Mouse (Mus musculus) splenic B cell, adult 2 months (primary cell): ENCODE measurements around the gene Pbx2.

Experiments used
- DNase-seq: peaks from one replicate; pipeline ENCODE4 v3.0.0-alpha.2; 2011; ENCODE audit warnings: low read depth, low spot score
- H3K27me3 ChIP-seq: 2 replicates; pipeline ENCODE4 v1.6.1; 2012; ENCODE audit warnings: mild to moderate bottlenecking, low read length, moderate library complexity, mixed read lengths; ENCODE audit not compliant: control insufficient read depth, poor library complexity, insufficient read depth, severe bottlenecking
- H3K36me3 ChIP-seq: 2 replicates; pipeline ENCODE4 v1.6.1; 2012; ENCODE audit warnings: mild to moderate bottlenecking, low read length, moderate library complexity, mixed read lengths; ENCODE audit not compliant: control insufficient read depth, poor library complexity, insufficient read depth, severe bottlenecking

Gene Pbx2

DNA sequence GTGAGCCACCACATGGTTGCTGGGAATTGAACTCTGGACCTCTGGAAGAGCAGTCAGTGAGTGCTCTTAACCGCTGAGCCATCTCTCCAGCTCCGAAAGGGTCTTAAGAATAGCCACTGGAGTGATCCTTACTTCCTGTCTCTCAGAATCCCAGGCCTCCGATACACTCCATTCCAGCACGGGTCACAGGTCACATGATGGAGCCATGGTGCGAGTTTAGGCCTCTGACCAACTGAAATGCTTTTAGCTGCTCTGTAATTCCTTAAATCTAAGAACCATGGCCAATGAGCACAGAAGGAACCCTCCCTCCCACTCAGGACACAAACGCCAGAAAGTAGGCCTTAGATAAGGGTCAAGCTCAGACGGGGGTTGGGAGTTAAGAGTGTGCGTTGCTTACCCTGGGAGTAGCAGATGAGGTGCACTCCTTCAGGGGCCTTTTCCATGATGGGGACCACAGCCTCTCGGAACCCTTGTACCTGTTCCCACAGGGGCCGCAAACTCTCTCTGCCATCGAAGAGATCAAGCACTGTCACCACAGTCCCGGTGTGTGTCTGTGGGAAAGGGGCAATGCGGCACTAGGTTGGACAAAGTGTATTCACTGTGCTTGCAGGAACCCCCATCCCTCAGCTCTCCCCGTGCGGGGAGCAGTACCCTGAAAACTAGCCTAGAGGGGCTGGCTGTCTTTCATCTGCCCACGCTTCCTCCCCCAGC is 35.2 kb downstream of the Pbx2 start:
- no peak for DNase-seq
- H3K27me3 ChIP-seq = no peaks in the 10 kb centered on the region; the same call in 1 of the 2 replicates
- no peaks in the 10 kb centered on the region for H3K36me3 ChIP-seq

DNA sequence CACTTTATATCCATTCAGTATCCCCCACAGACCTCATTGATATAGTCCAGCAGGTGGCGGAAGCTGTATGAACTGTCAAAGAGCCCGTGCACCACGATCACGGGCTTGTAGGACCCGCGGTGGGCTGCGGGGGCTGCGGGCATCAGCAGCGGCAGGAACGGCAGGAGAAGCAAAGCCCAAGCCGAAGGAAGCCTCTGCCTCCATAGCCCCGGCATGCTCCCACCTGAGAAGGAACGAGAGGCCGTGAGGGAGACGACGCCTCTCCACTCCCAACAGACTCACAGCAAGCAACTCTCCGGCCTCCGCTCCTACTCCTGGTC is 35.7 kb downstream of the Pbx2 start:
- DNase-seq = peak; percentile 65
- H3K27me3 ChIP-seq = no peaks in the 10 kb centered on the region; the same call in 1 of the 2 replicates
- no peaks in the 10 kb centered on the region for H3K36me3 ChIP-seq

DNA sequence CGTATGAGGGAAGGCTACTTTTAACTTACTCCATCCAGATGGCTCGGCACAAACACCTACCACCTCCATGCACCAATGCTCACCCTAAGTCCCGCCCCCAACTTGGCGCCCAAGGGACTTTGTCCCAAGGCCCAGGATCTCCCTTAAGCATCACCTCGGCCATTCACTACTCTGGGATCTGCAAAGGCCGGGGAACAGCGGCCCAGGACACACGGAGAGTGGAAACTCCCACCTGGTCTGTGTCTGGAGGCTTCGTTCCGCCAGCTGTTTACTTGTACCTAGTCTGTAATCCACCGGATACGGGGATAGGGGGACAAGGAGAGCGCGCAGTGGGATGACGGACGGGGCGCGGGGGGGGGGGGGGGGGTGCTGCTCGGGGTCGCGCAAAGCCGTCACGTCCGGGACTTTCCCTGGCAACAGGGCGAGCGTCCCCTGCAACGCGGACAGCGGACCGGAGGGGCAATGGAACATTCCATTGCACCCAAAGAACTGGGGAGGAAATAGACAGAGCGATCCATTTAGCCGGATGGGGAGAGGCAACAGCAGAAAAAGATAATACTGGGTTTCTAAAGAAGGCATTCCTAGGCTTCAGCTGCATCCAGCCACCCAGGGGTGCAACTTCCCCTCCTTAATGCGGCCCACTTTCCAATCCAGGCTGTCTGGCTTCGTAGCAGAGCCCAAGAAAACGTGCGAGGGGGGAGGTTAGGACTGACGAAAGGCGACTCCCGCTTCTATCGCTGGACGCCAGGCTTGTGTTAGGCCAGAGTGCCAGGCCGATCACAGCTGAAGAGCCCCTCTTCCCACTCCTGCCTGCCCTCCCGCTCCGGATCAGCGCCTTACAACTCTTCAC is 36.3 kb downstream of the Pbx2 start:
- Histone ChIP-seq H3K36me3 (no peaks in the 10 kb centered on the region), H3K27me3 (no peaks in the 10 kb centered on the region; the same call in 1 of the 2 replicates)
- DNase-seq = peak; percentile 72

DNA sequence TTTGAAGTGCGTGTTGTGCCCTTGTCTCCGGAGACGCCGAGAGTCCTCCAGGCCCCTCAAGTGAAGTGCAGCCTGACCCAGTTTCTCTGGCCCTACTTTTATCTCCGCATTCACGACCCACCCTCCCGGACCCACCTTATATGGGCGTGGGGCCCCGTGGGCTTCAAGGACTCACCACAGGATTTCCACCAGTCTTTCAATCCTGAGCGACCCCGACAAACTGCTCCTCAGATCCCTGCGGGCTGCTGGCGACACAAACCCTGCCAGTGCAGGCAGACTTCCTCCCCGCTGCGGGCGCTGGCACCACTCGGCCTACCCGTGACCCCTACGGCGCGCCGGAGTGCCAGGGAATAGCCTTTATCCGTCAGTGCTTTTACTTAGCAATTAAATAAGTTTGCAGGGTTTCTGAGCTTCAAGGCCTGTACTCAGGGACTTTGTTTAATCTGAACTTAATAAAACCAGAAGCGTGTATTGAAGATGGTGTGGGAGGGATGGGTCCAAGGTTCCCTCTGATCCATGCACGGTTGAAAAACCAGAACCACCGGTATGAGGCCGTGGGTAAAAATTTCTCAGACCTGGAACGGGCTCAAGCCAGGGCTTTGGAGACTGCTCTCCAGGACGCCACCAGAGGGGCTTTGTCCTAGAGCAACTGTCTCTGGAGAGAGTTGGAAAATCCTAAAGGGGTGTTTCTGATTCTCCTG is 37.0 kb downstream of the Pbx2 start, which contains the start of gene Ppt2:
TSS of gene Ppt2 (minus strand) at position 568 of the 701 bp plus-strand sequence.
- no peaks in the 10 kb centered on the region; the same call in 1 of the 2 replicates for H3K27me3 ChIP-seq
- no peak for DNase-seq
- no peaks in the 10 kb centered on the region for H3K36me3 ChIP-seq

DNA sequence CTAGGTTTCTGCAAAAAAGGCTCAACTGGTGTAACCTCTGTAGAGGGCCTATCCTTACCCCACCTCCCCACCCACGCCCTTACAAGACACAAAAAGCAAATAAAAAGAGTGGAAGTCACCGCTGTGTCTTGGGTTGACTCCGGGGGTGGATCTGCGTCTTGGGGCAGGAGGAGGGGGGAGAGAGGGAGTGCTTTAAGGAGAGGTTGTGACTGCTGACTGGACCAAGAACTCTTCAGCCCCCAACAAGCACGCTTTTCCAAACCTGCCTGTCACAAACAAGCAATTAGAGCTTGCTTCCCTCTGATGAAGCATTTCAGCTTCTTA is 37.5 kb downstream of the Pbx2 start:
- no peaks in the 10 kb centered on the region for H3K36me3 ChIP-seq
- H3K27me3 ChIP-seq = no peaks in the 10 kb centered on the region; the same call in 1 of the 2 replicates
- DNase-seq = no peak

DNA sequence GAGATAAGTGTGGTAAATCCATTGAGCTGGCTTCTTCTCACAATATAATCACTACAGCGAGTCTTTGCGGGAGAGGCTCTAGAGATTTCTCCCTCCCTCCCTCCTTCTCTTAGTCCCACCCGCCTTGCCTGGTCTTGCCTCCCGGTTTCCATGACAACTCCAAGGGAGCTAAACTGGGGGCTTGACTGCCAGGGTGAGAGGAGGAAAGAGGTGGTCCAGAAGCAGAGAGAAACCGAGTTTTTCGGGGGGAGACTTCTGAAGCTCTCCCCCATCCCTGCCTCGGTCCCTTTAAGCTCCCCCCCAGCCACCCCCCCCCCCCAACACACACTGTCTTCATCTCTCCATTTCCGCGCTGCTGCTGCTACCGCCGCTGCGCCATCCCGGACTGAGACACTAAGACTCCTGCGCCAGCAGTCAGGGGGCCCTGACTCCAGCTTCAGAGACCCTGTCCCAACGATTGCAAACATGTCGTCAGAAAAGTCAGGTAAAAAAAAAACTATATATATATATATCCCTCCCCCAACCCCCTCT is 38.2 kb downstream of the Pbx2 start, which contains the start of gene Prrt1:
TSS of gene Prrt1 (plus strand) at position 313 of the 531 bp plus-strand sequence.
- no peaks in the 10 kb centered on the region; the same call in 1 of the 2 replicates for H3K27me3 ChIP-seq
- DNase-seq = no peak
- H3K36me3 ChIP-seq = no peaks in the 10 kb centered on the region

DNA sequence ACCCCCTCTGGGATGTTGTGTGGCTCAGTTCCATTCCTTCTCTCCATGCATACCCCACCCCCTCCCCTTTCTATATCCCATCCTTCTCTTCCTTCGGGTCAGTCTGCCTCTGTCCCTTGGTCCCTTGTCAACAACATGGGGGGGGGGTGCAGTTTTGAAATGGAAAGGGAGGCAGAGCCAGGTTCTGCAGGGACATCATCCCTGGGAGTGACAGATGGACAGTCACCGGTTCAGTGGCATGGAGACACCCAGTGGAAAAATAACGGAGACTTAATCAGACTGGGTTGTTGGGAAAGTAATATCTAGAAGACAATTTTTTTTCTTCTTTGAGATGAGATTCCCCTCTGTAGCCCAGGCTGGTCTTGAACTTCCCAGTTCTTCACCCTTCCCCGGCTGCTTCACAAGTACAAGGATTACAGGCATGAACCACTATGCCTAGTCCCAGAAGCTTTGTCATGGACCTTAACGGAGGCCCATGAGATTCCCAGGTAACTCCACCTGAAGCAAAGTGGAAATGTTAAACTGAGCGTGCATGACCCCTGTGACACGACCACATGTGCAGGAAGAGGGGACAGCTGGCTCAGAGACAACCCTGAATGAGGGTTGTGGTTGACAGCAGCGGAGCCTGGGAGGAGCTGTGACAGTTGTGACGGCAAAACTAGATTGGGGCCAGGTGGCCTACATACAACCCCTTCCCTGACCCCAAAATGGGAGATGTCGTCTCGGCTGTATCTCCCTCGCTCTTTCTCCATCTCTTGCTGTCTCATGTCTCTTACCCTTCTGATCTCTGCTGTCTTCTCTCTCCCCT is 38.9 kb downstream of the Pbx2 start:
- H3K27me3 ChIP-seq = no peaks in the 10 kb centered on the region; the same call in 1 of the 2 replicates
- H3K36me3 ChIP-seq = no peaks in the 10 kb centered on the region
- peak; percentile 47 for DNase-seq

DNA sequence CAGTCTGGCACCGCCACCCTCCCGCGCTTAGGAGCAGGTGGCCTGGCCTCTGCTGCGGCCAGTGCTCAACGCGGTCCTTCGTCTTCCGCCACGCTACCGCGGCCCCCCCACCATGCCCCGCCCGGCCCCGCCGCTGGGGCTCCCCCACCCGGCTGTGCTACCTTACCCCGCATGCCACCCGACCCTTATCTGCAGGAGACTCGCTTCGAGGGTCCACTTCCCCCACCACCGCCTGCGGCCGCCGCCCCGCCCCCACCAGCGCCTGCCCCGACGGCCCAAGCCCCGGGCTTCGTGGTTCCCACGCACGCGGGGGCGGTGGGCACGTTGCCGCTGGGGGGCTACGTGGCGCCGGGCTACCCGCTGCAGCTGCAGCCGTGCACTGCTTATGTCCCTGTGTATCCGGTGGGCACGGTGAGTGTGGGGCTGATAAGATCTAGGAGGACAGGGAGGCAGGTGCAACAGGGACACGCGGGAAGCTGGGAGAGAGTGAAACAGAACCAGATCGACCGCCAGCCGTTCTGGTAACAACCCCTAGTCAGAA is 39.8 kb downstream of the Pbx2 start:
- Histone ChIP-seq H3K27me3 (no peaks in the 10 kb centered on the region; the same call in 1 of the 2 replicates), H3K36me3 (no peaks in the 10 kb centered on the region)
- DNase-seq = peak; percentile 35

DNA sequence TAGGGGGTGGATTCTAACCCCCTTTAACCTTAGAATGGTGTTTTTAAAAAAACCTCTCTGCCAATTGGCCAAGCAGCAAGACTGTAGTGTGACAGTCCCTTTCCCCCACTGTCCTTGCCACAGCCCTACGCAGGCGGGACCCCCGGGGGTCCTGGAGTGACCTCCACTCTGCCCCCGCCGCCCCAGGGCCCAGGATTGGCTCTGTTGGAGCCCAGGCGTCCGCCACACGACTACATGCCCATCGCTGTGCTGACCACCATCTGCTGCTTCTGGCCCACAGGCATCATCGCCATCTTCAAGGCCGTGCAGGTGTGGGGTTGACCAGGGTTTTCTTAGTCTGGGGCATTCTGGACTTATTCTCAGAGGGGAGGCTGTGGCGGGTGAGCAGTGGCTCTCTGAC is 40.6 kb downstream of the Pbx2 start:
- no peaks in the 10 kb centered on the region; the same call in 1 of the 2 replicates for H3K27me3 ChIP-seq
- H3K36me3 ChIP-seq = no peaks in the 10 kb centered on the region
- no peak for DNase-seq

DNA sequence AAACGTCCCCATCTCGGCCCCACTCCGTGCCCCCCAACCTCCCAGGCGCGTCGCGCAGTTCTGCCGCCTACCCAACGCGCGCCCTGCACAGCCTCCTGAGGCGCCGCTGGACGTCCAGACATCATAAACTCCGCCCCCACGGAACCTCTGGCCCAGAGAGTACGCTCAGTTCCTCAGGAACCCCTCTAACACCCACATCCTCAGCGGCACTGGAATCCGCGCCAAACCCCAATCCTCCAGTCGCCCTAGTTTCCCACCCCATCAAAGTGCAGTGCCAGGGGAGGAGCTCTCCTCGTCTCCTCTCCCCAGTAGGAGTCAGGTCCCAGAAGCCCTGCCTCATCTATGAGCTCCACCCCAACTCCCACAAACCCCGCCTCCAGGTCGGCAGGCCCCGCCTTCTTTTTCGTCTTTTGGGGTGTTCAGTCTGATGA is 41.2 kb downstream of the Pbx2 start:
- Histone ChIP-seq H3K36me3 (no peaks in the 10 kb centered on the region), H3K27me3 (no peaks in the 10 kb centered on the region; the same call in 1 of the 2 replicates)
- DNase-seq = peak; percentile 61

DNA sequence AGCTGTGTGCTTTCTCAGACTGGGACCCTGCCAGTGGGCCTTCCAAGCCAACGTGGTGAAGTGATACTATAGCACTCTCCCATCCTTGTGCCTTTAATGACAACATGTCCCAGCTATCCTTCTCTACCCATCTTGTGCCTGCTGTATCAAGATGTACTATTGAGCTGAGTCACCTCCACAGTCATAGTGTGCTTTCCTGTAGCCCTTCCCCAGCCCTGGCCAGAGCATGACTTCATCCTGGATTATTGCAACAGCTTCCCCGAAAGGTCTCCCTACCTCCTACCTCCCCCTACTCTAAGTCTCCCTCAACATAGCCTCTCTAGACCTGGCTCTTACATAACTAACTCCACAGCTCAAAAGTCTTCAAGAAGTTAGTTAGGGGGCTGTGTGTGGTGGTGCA is 44.6 kb downstream of the Pbx2 start:
- no peaks in the 10 kb centered on the region for H3K36me3 ChIP-seq
- H3K27me3 ChIP-seq = no peaks in the 10 kb centered on the region; the same call in 1 of the 2 replicates
- DNase-seq = no peak

DNA sequence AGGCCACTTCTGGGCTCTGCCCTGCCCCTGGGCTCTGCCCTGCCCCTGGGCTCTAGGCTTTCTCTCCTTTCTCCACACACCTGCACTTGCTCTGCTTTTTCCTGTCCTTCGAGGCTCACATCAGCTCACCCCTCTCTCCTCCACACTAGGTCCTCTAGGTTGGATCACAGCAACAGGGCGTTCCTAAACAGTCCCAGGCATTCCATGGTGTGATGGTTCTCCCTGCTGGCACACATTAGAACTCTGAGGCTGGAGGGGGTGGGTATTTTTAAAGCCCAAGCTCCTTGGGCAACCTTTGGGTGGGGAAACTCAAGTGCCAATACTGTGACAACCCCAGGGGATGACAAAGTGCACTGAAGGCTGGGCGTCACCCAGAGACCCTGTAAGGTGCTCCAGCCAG is 46.4 kb downstream of the Pbx2 start:
- DNase-seq = no peak
- Histone ChIP-seq H3K27me3 (no peaks in the 10 kb centered on the region), H3K36me3 (no peaks in the 10 kb centered on the region)

DNA sequence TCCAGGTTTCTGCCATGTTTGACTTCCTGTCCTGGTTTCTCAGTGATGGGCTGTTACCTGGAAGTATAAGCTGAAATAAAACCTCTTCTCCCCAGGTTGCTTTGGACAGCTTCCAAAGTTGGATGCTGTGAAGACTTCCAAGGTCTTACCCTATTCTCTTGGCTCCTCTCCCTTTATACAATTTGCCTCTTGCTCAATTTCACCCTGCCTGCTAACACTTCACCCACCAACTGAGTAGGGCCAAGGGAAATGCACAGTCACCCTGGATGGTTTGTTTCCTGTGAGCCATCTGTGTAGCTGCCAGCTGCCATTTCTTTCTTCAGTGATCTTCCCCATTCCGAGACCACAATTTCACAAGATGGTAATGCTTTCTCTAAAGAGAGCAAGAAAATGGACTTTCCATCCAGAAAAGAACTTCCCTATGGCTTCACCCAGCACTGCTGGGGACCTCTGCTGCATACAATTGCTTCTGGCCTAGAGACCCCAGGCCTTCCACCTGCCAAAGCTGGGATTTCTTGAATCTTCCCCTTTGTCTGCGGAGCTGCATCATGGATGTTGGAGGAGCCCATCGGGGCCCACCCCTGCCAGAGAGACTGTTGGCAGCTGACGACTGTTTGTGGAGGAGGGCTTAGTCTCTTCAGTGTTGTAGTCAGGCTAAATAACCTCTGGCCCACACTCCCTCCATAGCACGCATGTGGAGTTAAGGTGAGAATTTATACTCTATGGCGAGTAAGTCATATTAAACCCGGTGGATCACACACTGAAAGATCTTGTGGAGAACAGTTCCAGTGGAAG is 48.6 kb downstream of the Pbx2 start:
- Histone ChIP-seq H3K36me3 (no peaks in the 10 kb centered on the region), H3K27me3 (no peaks in the 10 kb centered on the region)
- DNase-seq = no peak
